Mouse (Mus musculus): ENCODE measurements around the gene Zfp335.
"Not testable (repeated sequence)": the region's sequence is repeated elsewhere in the genome, so short reads cannot be mapped to it uniquely, and the experiment has no call there.

The Zfp335 gene

DNA sequence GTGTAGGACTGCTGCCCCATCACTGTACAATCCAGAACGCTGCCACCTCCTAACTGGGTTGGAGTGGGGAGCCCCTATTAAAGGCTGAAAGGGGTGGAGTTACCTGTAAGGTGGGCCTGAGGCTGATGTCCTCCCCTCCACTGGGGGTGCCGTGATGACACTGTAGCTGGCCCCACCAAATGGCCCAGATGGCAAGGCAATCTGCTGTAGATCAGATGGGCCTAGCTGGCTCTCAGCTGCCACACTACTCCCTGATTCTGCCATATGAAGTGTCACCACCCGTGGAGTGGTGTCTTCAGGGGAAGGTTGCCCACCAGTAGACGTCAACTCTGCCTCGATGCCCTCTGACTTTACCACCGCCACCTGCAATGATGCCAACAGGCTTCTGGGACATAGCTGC, 15.7 kb downstream of the Zfp335 start:
- DNase-seq (ENCODE audit: low spot score in 2 of 2) = no peak

GRCm38 (mm10) chr2:164894644-164895043, 16.9 kb downstream of the Zfp335 start:
- no peak for DNase-seq (ENCODE audit: low spot score in 2 of 2)

DNA sequence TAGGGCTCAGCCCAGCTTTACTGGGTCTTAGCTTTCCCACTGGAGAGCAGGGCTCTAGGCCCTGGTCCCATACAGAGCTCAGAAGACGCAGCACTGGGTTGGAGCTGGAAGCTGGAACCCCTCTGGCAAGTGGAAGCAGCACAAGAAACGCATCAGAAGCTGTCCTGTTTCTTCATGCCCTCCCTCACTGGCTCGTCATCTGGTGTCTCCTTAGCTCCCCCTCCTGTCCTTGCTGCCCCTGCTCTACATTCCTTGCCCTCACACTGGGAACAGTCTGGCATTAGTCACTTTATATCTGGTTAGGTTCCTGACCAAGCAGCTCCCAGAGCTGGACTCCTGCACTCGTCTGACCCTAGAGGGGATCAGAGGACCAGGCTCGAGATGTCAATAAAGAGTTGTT, 17.5 kb downstream of the Zfp335 start:
- no peak for DNase-seq (ENCODE audit: low spot score in 2 of 2)

DNA sequence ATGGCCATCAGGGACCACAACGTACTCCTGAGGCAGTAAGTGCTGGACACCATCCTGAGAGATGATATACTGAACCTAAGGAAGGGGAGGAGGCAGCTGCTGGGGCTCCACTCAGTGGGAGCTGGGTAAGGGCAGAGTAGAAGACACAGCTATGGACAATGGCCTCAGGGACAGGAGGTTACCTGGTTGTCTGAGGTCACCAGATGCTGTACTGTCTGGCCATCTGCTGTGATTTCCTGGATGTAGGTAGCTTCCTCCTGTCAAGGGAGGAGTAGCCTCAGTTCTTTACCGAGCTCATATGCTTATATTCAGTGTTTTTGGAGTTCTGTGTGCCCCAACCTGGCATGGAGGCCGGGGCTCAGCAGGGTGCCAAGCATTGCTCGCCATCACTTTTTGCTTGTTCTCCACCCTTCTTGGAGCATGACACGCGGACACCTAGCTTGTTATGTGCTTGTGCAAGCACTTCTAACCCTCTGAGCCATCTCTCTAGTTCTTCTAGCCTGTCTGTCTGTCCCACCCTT, 18.8 kb downstream of the Zfp335 start:
- no peak for DNase-seq (ENCODE audit: low spot score in 2 of 2)

DNA sequence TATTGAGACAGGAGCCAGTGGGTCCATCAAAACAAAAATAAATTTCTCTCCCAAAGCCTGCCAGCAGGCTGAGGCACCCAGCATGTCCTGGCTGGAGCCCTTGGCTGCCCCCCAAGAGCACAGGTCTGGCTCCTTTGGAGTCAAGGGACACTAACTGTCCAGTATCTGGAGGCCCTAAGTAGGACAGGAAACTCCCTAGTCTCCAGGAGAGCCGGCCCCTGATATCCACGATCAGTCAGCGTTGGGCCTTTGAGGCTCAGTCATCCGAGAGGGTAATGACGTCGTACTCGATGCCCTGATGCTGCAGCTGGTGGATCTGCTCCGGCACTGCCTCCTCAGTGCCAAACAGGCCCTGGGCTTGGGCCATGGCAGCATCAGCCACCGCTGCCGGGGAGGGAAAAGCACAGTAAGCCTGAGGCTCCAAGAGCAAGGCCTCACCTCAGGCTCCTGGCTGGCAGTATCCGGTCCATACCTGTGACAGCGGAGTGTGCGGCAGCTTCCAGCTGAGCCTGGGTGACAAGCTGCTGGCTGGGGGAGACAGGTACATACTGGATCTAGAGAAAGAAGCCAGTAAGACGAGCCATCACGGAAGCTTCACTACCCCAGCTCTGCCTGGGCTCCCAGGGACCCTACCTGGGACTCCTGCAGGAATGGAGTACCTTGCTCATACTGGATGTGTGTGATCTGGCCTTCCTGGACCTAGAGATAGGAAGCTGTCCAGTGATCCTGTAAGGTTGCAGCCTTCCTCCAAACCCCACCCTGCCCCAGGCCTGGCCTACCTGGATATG, 19.5 kb downstream of the Zfp335 start:
- no peak for DNase-seq (ENCODE audit: low spot score in 2 of 2)

GRCm38 (mm10) chr2:164891056-164891834, 20.3 kb downstream of the Zfp335 start:
- DNase-seq (ENCODE audit: low spot score in 2 of 2) = no peak

GRCm38 (mm10) chr2:164890411-164891049, 21.0 kb downstream of the Zfp335 start:
- DNase-seq (ENCODE audit: low spot score in 2 of 2) = no peak

DNA sequence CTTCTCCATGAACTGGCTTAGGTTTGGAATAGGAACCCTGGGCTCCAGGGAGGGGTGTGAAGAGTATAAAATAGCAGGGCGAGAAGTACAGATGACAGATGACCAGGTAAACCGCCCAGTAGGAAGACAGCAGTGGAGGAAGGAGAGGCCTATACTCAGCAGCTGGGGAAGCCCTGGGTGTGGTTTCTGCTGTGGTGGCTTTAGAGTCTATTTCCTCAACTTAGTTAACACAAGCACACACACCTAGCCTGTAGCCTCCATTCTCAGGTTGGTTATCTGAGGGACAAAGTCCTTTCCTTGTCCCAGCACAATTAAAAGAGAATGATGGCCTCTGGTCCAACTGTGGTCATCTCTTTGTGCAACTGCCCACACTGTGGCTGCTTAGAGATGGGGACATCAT, 21.6 kb downstream of the Zfp335 start:
- no peak for DNase-seq (ENCODE audit: low spot score in 2 of 2)

DNA sequence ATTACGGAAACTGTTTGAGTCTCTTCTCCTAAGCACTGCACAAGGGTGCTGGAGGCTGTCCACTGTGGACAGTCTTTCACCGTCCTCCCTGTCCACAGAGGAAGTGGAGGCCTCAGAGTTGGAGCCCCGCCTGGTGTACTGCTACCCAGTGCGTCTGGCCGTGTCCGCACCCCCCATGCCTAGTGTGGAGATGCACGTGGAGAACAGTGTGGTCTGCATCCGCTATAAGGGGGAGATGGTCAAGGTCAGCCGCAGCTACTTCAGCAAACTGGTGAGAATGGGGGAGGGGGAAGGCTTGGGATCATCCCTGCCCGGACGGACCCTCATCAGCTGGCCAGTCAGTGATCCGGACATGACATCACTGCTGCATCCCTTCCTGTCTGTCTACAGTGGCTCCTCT, 22.6 kb downstream of the Zfp335 start:
- no peak for DNase-seq (ENCODE audit: low spot score in 2 of 2)

- no peak for DNase-seq (ENCODE audit: low spot score in 2 of 2)
These were observed 24.9 kb downstream of the Zfp335 start for GRCm38 (mm10) chr2:164886617-164887016.

- DNase-seq (ENCODE audit: low spot score in 2 of 2) = no peak
These were observed 25.8 kb downstream of the Zfp335 start for GRCm38 (mm10) chr2:164885788-164886187.

DNA sequence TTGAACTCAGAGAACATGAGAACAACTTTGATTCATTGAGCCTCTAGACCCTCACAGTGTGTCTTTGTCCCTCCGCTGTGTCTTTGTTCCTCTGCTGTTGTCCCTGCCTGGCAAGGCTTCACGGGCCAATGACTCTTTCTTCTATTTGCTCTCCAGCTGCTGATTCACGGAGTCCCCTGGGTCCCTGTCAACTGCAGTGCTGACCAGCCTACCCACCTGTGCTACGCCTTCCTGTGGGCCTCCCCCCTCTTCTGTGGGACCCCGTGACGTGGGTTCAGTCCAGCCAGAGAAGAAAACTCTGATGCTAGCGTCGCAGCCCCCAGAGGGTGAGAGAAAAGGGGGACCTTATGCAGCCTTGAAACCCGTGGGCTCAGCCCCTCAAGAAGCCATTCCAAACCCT, 28.9 kb downstream of the Zfp335 start:
- peak in 1 of 2 experiments; percentile 51 for DNase-seq (ENCODE audit: low spot score in 2 of 2)

- peak; percentile 93 to 95 for DNase-seq (ENCODE audit: low spot score in 2 of 2)
These were observed 31.8 kb downstream of the Zfp335 start for GRCm38 (mm10) chr2:164879568-164880277.

GRCm38 (mm10) chr2:164879228-164879567, 32.4 kb downstream of the Zfp335 start, which contains the start of gene Pcif1:
TSS of gene Pcif1 (plus strand) at chr2:164879304.
- DNase-seq (ENCODE audit: low spot score in 2 of 2) = peak; percentile 93

- DNase-seq (ENCODE audit: low spot score in 2 of 2) = peak; percentile 45 to 59
These were observed 32.9 kb downstream of the Zfp335 start for GRCm38 (mm10) chr2:164878509-164879227.

- DNase-seq (ENCODE audit: low spot score in 2 of 2) = not testable (repeated sequence)
These were observed 34.0 kb downstream of the Zfp335 start for GRCm38 (mm10) chr2:164877376-164878215.

GRCm38 (mm10) chr2:164875648-164876047, 35.9 kb downstream of the Zfp335 start:
- not testable (repeated sequence) for DNase-seq (ENCODE audit: low spot score in 2 of 2)

DNA sequence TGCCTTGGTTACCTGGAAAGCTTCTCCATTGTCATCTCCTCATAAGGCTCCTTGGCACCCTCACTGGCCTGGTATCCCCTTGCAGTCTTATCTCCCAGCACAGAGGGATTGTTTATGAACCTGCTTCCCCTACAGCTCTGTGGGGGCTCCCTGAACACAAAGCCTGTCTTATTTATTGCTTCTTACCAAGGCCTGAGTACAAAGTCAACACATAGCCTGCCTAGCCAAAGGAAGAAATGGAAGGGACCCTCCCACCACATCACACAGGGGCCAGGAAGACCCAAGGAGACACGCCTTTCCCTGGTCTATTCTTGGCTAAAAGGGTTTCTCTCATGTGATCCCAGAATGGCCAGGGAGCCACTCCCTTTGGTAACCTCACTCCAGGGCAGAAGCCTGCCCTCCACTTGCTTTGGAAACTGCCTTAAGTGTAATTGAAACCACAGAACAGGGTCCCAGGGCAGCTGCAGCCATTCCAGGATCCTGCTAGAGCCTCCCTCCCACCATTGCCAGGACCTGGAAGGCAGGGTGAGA, 37.3 kb downstream of the Zfp335 start:
- no peak for DNase-seq (ENCODE audit: low spot score in 2 of 2)

DNA sequence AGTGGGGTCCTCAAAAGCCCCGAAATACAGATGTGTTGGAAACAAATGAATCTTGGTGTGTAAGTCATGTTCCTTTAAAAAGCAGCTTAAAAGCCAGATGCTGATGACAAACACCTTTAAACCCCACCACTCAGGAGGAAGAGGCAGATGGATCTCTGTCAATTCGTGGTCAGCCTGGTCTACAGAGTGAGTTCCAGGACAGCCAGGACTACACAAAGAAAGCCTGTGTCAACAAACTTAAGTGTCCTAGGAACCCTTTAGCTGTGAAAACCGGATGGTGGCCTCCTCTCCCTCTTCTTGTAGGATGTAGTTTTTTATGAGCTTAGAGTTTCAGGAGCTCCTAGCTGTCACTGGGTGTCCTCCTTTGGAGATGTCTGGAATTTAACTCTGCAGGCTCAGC, 37.9 kb downstream of the Zfp335 start:
- no peak for DNase-seq (ENCODE audit: low spot score in 2 of 2)
